Mouse (Mus musculus): ENCODE data around the gene Il15.

- TF ChIP-seq POLR2A (IDR thresholded peaks at IDR 0.05; ENCODE audit: insufficient read depth, low read length) (no peak), CTCF (IDR thresholded peaks at IDR 0.05; ENCODE audit: low read depth, low read length) (no peak)
These were observed 30.2 kb downstream of the Il15 start for GRCm38 (mm10) chr8:82372846-82373245.
